Mouse (Mus musculus): ENCODE measurements around the gene Cnnm1. TPM values are rescaled to one million over a fixed set of nuclear protein-coding genes. Genes with fewer than 3 reads are reported as not detected.

Cnnm1 gene
- polyA plus RNA-seq, 1 experiment from 2014 or later: 0.12 TPM

- ATAC-seq (ENCODE audit: low read depth): no peak
- no peaks in the 10 kb centered on the region for H3K36me3 ChIP-seq (ENCODE audit: control insufficient read depth, insufficient read depth)
- no peaks in the 10 kb centered on the region for H3K4me1 ChIP-seq (ENCODE audit: control insufficient read depth, low read depth, low read length)
- H3K9ac ChIP-seq (ENCODE audit: low read depth, low read length): no peak overlapping the region
- H3K27ac ChIP-seq (ENCODE audit: low read length): no peak overlapping the region
- H3K27me3 ChIP-seq (ENCODE audit: control insufficient read depth, insufficient read depth, low read depth, low read length): no peaks in the 10 kb centered on the region
- H3K4me2 ChIP-seq (ENCODE audit: low read depth, low read length): no peak overlapping the region
- 76% methylated on average over 12 of the region's 12 CpGs for WGBS (ENCODE audit: insufficient replicate concordance)
- no peaks in the 10 kb centered on the region for H3K9me3 ChIP-seq (replicated peaks; ENCODE audit: control insufficient read depth, low read length)
- H3K4me3 ChIP-seq (ENCODE audit: low read depth, low read length): no peak overlapping the region
These were observed 20.2 kb downstream of the Cnnm1 start for GRCm38 (mm10) chr19:43460481-43460880.

DNA sequence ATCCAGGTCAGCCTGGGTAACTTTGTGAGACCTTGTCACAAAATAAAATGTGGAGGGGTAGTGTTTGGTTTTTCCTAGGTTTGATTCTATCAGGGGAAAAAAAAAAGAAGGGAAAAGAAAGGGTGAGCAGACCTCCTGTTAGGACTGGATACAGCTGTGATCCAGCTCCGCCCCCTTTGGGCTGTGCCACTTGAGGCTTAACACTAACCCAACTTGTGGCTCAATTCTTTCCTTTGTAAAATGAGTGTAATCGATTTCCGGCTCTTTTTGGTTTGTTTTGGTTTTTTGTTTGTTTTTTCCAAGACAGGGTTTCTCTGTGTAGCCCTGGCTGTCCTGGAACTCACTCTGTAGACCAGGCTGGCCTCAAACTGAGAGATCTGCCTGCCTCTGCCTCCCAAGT, 21.9 kb downstream of the Cnnm1 start:
- Histone ChIP-seq H3K4me2 (ENCODE audit: low read depth, low read length) (no peak overlapping the region), H3K27me3 (ENCODE audit: control insufficient read depth, insufficient read depth, low read depth, low read length) (no peaks in the 10 kb centered on the region), H3K9me3 (replicated peaks; ENCODE audit: control insufficient read depth, low read length) (no peaks in the 10 kb centered on the region), H3K4me3 (ENCODE audit: low read depth, low read length) (no peak overlapping the region), H3K27ac (ENCODE audit: low read length) (no peak overlapping the region), H3K9ac (ENCODE audit: low read depth, low read length) (no peak overlapping the region), H3K36me3 (ENCODE audit: control insufficient read depth, insufficient read depth) (no peaks in the 10 kb centered on the region), H3K4me1 (ENCODE audit: control insufficient read depth, low read depth, low read length) (no peaks in the 10 kb centered on the region)
- 63% methylated on average over 3 of the region's 3 CpGs for WGBS (ENCODE audit: insufficient replicate concordance)
- no peak for ATAC-seq (ENCODE audit: low read depth)

- Histone ChIP-seq H3K36me3 (ENCODE audit: control insufficient read depth, insufficient read depth) (no peaks in the 10 kb centered on the region), H3K9ac (ENCODE audit: low read depth, low read length) (no peak overlapping the region), H3K27ac (ENCODE audit: low read length) (peak overlapping the region; percentile 48; the same call in 1 of the 2 replicates), H3K4me2 (ENCODE audit: low read depth, low read length) (no peak overlapping the region), H3K9me3 (replicated peaks; ENCODE audit: control insufficient read depth, low read length) (no peaks in the 10 kb centered on the region), H3K4me1 (ENCODE audit: control insufficient read depth, low read depth, low read length) (no peaks in the 10 kb centered on the region), H3K27me3 (ENCODE audit: control insufficient read depth, insufficient read depth, low read depth, low read length) (no peaks in the 10 kb centered on the region), H3K4me3 (ENCODE audit: low read depth, low read length) (no peak overlapping the region)
- 64% methylated on average over 7 of the region's 7 CpGs for WGBS (ENCODE audit: insufficient replicate concordance)
- ATAC-seq (ENCODE audit: low read depth): peak; percentile 94
These were observed 23.5 kb downstream of the Cnnm1 start for GRCm38 (mm10) chr19:43463546-43464293.

DNA sequence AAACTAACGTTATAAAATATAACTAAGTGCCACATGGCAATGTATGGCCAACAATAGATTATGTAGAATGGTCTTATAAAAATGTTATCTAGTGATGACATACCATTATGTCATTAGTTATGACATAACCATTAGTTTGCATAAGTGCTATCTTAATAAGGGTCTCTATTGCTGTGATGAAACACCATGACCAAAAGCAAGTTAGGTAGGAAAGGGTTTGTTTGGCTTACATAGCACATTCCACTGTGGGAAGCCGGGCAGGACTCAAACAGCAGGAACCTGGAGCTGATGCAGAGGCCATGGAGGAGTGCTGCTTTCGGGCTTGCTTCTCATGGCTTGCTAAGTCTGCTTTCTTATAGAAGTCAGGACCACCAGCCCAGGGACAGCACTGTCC, 24.1 kb downstream of the Cnnm1 start:
- Histone ChIP-seq H3K4me1 (ENCODE audit: control insufficient read depth, low read depth, low read length) (no peaks in the 10 kb centered on the region), H3K27ac (ENCODE audit: low read length) (peak overlapping the region; percentile 41), H3K9me3 (replicated peaks; ENCODE audit: control insufficient read depth, low read length) (no peaks in the 10 kb centered on the region), H3K4me3 (ENCODE audit: low read depth, low read length) (no peak overlapping the region), H3K9ac (ENCODE audit: low read depth, low read length) (no peak overlapping the region), H3K36me3 (ENCODE audit: control insufficient read depth, insufficient read depth) (no peaks in the 10 kb centered on the region), H3K4me2 (ENCODE audit: low read depth, low read length) (no peak overlapping the region), H3K27me3 (ENCODE audit: control insufficient read depth, insufficient read depth, low read depth, low read length) (no peaks in the 10 kb centered on the region)
- WGBS (ENCODE audit: insufficient replicate concordance): 48% methylated on average over 3 of the region's 3 CpGs
- ATAC-seq (ENCODE audit: low read depth): 0 out of 2 replicates have a peak, but pooled peaks have one; percentile 35

DNA sequence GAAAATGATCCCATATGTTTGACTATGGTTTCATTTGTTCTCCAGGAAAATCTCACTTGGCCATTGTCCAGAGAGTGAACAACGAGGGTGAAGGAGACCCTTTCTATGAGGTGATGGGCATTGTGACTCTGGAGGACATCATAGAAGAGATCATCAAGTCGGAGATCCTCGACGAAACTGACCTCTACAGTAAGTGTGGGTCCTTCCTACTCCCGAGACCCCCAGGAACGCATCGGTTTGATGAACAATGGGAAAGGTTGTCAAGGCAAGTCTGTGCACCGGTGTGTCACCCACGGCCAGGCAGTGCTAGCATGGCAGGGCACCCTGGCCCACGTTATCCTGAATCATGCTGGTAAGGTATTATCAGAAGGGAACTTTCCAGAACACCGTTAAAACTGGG, 24.8 kb downstream of the Cnnm1 start:
- Histone ChIP-seq H3K36me3 (ENCODE audit: control insufficient read depth, insufficient read depth) (no peaks in the 10 kb centered on the region), H3K9ac (ENCODE audit: low read depth, low read length) (no peak overlapping the region), H3K4me1 (ENCODE audit: control insufficient read depth, low read depth, low read length) (no peaks in the 10 kb centered on the region), H3K4me3 (ENCODE audit: low read depth, low read length) (no peak overlapping the region), H3K9me3 (replicated peaks; ENCODE audit: control insufficient read depth, low read length) (no peaks in the 10 kb centered on the region), H3K4me2 (ENCODE audit: low read depth, low read length) (no peak overlapping the region), H3K27me3 (ENCODE audit: control insufficient read depth, insufficient read depth, low read depth, low read length) (no peaks in the 10 kb centered on the region), H3K27ac (ENCODE audit: low read length) (no peak overlapping the region)
- WGBS (ENCODE audit: insufficient replicate concordance): 71% methylated on average over 11 of the region's 11 CpGs
- no peak for ATAC-seq (ENCODE audit: low read depth)

- no peak overlapping the region for H3K27ac ChIP-seq (ENCODE audit: low read length)
- no peak overlapping the region for H3K4me3 ChIP-seq (ENCODE audit: low read depth, low read length)
- H3K9ac ChIP-seq (ENCODE audit: low read depth, low read length): no peak overlapping the region
- H3K4me1 ChIP-seq (ENCODE audit: control insufficient read depth, low read depth, low read length): no peaks in the 10 kb centered on the region
- ATAC-seq (ENCODE audit: low read depth): no peak
- H3K4me2 ChIP-seq (ENCODE audit: low read depth, low read length): no peak overlapping the region
- H3K36me3 ChIP-seq (ENCODE audit: control insufficient read depth, insufficient read depth): no peaks in the 10 kb centered on the region
- H3K9me3 ChIP-seq (replicated peaks; ENCODE audit: control insufficient read depth, low read length): no peaks in the 10 kb centered on the region
- WGBS (ENCODE audit: insufficient replicate concordance): 81% methylated on average over 14 of the region's 14 CpGs
- no peaks in the 10 kb centered on the region for H3K27me3 ChIP-seq (ENCODE audit: control insufficient read depth, insufficient read depth, low read depth, low read length)
These were observed 25.5 kb downstream of the Cnnm1 start for GRCm38 (mm10) chr19:43465601-43466255.

DNA sequence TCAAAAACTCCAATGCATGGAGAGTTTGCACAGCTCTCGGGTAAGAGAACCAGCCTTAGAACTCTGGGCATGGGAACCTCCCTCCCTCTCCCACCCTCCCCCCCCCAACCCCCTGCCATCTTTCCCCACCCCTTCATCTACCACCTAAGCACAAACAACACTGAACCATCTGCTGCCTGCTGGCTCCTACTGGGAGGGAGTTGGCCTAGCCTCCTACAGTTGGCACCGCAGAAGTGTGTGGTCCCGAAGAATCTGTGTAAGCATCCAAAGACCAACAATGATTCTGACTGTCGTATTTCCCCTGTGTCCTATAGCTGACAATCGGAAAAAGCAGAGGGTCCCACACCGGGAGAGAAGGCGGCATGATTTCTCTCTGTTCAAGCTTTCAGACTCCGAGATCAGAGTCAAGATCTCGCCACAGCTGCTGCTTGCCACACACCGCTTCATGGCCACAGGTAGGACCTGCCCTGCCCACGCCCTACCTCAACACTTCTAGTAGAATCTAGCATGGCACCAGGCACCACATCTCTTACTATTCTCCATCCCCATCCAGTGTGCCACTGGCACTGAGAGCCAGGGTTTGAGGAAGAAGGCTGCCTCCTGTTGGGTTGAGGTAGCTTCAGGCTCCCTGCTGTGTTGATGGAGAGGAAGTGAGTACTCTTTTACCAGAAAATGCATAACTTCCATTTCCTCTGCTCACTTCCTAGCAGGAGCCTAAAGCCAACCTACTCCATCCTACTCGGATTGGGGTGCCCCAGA, 27.9 kb downstream of the Cnnm1 start:
- WGBS (ENCODE audit: insufficient replicate concordance): 61% methylated on average over 12 of the region's 12 CpGs
- Histone ChIP-seq H3K27ac (ENCODE audit: low read length) (no peak overlapping the region), H3K4me1 (ENCODE audit: control insufficient read depth, low read depth, low read length) (no peaks in the 10 kb centered on the region), H3K9ac (ENCODE audit: low read depth, low read length) (no peak overlapping the region), H3K36me3 (ENCODE audit: control insufficient read depth, insufficient read depth) (no peaks in the 10 kb centered on the region), H3K9me3 (replicated peaks; ENCODE audit: control insufficient read depth, low read length) (no peaks in the 10 kb centered on the region), H3K4me3 (ENCODE audit: low read depth, low read length) (no peak overlapping the region), H3K4me2 (ENCODE audit: low read depth, low read length) (no peak overlapping the region), H3K27me3 (ENCODE audit: control insufficient read depth, insufficient read depth, low read depth, low read length) (no peaks in the 10 kb centered on the region)
- ATAC-seq (ENCODE audit: low read depth): no peak

GRCm38 (mm10) chr19:43469333-43469732, 29.1 kb downstream of the Cnnm1 start:
- WGBS (ENCODE audit: insufficient replicate concordance): 54% methylated on average over 7 of the region's 7 CpGs
- Histone ChIP-seq H3K27me3 (ENCODE audit: control insufficient read depth, insufficient read depth, low read depth, low read length) (no peaks in the 10 kb centered on the region), H3K9me3 (replicated peaks; ENCODE audit: control insufficient read depth, low read length) (no peaks in the 10 kb centered on the region), H3K36me3 (ENCODE audit: control insufficient read depth, insufficient read depth) (no peaks in the 10 kb centered on the region), H3K4me1 (ENCODE audit: control insufficient read depth, low read depth, low read length) (no peaks in the 10 kb centered on the region), H3K9ac (ENCODE audit: low read depth, low read length) (no peak overlapping the region), H3K27ac (ENCODE audit: low read length) (no peak overlapping the region), H3K4me3 (ENCODE audit: low read depth, low read length) (no peak overlapping the region), H3K4me2 (ENCODE audit: low read depth, low read length) (no peak overlapping the region)
- ATAC-seq (ENCODE audit: low read depth): no peak

DNA sequence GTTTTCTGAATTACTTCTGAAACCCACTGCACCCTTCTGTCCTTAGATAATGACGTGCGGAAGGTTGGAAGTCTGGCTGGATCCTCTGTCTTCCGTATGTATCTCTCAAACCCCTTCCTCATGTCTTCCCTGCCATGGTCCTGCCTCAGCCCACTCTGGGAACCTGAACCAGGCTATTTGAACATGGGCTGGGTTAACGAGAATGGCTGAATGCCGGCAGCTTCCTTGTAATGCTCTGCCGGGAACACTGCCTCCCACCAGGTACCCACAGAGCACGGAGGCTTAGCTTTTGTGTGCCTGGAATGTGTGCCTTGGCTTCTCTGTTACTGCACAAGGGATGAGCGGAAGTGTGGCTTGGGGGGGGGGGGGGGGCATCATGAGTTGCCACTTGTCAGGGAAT, 32.1 kb downstream of the Cnnm1 start:
- H3K27ac ChIP-seq (ENCODE audit: low read length): no peak overlapping the region
- H3K9ac ChIP-seq (ENCODE audit: low read depth, low read length): no peak overlapping the region
- 73% methylated on average over 8 of the region's 8 CpGs for WGBS (ENCODE audit: insufficient replicate concordance)
- ATAC-seq (ENCODE audit: low read depth): no peak
- H3K27me3 ChIP-seq (ENCODE audit: control insufficient read depth, insufficient read depth, low read depth, low read length): no peaks in the 10 kb centered on the region
- no peaks in the 10 kb centered on the region for H3K9me3 ChIP-seq (replicated peaks; ENCODE audit: control insufficient read depth, low read length)
- H3K36me3 ChIP-seq (ENCODE audit: control insufficient read depth, insufficient read depth): no peaks in the 10 kb centered on the region
- H3K4me1 ChIP-seq (ENCODE audit: control insufficient read depth, low read depth, low read length): no peaks in the 10 kb centered on the region
- no peak overlapping the region for H3K4me2 ChIP-seq (ENCODE audit: low read depth, low read length)
- no peak overlapping the region for H3K4me3 ChIP-seq (ENCODE audit: low read depth, low read length)

All from liver, embryonic 16.5 days (tissue).